Mouse (Mus musculus) neural tube, embryonic 15.5 days (tissue): ENCODE data around the gene Slc38a10. TPM values are rescaled to one million over a fixed set of nuclear protein-coding genes. Genes with fewer than 3 reads are reported as not detected.

Source experiments
- ATAC-seq: fragments of 200-750 bp; cut with Nextera tagmentation; 2 replicates; pipeline ENCODE4 v1.8.0; 2017; ENCODE audit warnings: mild to moderate bottlenecking, moderate TSS enrichment, moderate library complexity; ENCODE audit not compliant: low FRiP score
- H3K27ac ChIP-seq: fragments of 300-500 bp; sonication (generic); replicated peaks from 2 replicates; pipeline ENCODE4 v1.5.1; 2015; ENCODE audit warnings: mild to moderate bottlenecking, inconsistent platforms
- H3K27me3 ChIP-seq: fragments of 300-500 bp; sonication (generic); replicated peaks from 2 replicates; pipeline ENCODE4 v1.6.1; 2015; ENCODE audit warnings: inconsistent platforms
- H3K36me3 ChIP-seq: fragments of 300-500 bp; sonication (generic); 2 replicates; pipeline ENCODE4 v1.6.1; 2015; ENCODE audit warnings: inconsistent platforms
- H3K4me1 ChIP-seq: fragments of 300-500 bp; sonication (generic); 2 replicates; pipeline ENCODE4 v1.6.1; 2015; ENCODE audit warnings: inconsistent platforms
- H3K4me2 ChIP-seq: fragments of 300-500 bp; sonication (generic); 2 replicates; pipeline ENCODE4 v1.6.1; 2015; ENCODE audit warnings: inconsistent platforms, mild to moderate bottlenecking, moderate library complexity
- H3K4me3 ChIP-seq: fragments of 300-500 bp; sonication (generic); replicated peaks from 2 replicates; pipeline ENCODE4 v1.5.1; 2015; ENCODE audit warnings: mild to moderate bottlenecking, inconsistent platforms
- H3K9ac ChIP-seq: fragments of 300-500 bp; sonication (generic); replicated peaks from 2 replicates; pipeline ENCODE4 v1.6.1; 2015; ENCODE audit warnings: mild to moderate bottlenecking, inconsistent platforms
- H3K9me3 ChIP-seq: fragments of 300-500 bp; sonication (generic); replicated peaks from 2 replicates; pipeline ENCODE4 v1.6.1; 2016; ENCODE audit warnings: inconsistent platforms
- WGBS: fragments of 180-500 bp; shearing (Covaris S2); methylation state at CpG from one replicate; pipeline ENCODE4 v1.1.7; 2015; ENCODE audit warnings: mixed read lengths; 5-methylcytosine and 5-hydroxymethylcytosine counted together
- polyA plus RNA-seq: library from polyadenylated mRNA; unstranded; fragments of >200 nt; fragmentation: Nextera tagmentation; extraction: Ambion mirVana; gene quantifications from 2 replicates; pipeline ENCODE4 v1.2.1, GENCODE M21; 2015

Gene Slc38a10
- polyA plus RNA-seq: 107 and 112 TPM in 2 replicates

DNA sequence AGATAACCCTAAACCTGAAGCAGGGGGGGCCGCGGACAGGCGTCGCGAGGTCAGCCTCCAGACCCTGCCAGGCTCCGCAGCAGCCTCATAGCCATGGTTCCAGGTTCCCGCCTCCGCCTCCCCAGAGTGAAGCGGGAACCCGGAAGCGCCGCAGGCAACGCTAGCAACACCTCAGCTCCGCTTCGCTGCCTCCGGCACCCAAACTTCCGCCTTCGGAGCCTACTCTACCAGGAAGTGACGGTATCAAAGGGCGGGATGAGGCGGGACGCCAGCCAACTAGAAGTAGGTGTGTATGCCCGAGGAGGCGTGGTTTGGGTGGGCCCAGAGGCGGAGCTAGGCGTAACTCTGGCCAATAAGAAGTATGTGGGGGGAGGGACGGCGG, at the start of gene Slc38a10:
Gene Slc38a10 (minus strand): TSS at position 234 of the 382 bp plus-strand sequence.
- Histone ChIP-seq H3K9me3 (no peaks in the 10 kb centered on the region), H3K27ac (peak within 1 kb of the TSS; percentile 82), H3K36me3 (0 out of 2 replicates have a peak, but pooled peaks cover 4% of the 10 kb centered on the region), H3K4me3 (peak within 1 kb of the TSS; percentile 70), H3K4me1 (peaks cover 17% of the 10 kb centered on the region), H3K4me2 (peak within 1 kb of the TSS; percentile 81), H3K27me3 (no peaks in the 10 kb centered on the region), H3K9ac (peak within 1 kb of the TSS; percentile 66)
- 0% methylated on average over 27 of the region's 28 CpGs for WGBS
- ATAC-seq: peak; percentile 98

DNA sequence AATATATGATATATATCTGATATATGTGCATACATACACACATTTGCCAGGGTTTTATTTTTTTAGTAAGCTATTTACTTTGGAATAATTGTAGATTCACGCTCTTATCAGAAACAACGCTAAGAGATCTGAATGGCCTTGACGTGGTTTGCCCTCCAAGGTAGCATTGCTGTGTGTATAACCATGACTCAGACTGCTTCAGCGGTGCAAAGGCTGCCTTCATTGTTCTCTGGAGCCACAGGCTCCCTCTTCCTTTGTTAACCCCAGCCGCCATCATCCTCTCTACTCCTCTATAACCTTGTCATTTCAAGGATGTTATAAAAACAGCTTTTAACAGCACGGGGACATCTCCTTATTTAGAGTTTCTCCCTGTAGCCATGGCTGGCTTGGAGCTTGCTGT, 49.5 kb upstream of the Slc38a10 start:
- Histone ChIP-seq H3K9ac (no peak overlapping the region), H3K36me3 (no peaks in the 10 kb centered on the region), H3K4me3 (no peak overlapping the region), H3K4me2 (no peak overlapping the region), H3K4me1 (peaks cover 6% of the 10 kb centered on the region), H3K9me3 (no peaks in the 10 kb centered on the region), H3K27me3 (no peaks in the 10 kb centered on the region), H3K27ac (no peak overlapping the region)
- no peak for ATAC-seq
- 68% methylated on average over 6 of the region's 6 CpGs for WGBS

DNA sequence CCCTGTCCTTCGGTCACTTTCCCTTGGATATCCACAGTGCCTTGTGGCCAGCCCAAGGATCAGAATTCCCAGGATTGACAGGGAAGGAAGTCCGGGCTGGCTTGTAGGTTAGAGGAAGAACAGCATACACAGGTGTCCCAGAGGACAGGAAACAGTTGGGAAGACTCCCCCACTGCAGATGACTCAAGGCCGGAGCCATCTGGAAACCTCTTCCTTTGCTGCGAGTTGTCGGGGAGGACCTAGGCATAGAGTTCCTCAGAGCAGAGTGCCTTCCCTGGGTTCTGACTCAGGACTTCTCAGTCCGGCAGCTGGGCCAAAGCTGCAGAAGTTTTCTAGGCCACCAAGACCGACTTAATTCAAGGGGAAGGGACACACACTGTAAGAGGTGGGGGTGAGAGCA, 48.6 kb upstream of the Slc38a10 start:
- Histone ChIP-seq H3K4me2 (no peak overlapping the region), H3K9ac (no peak overlapping the region), H3K4me3 (no peak overlapping the region), H3K27ac (no peak overlapping the region), H3K36me3 (no peaks in the 10 kb centered on the region), H3K27me3 (no peaks in the 10 kb centered on the region), H3K9me3 (no peaks in the 10 kb centered on the region), H3K4me1 (peaks cover 6% of the 10 kb centered on the region)
- 84% methylated on average over 7 of the region's 7 CpGs for WGBS
- ATAC-seq: no peak

DNA sequence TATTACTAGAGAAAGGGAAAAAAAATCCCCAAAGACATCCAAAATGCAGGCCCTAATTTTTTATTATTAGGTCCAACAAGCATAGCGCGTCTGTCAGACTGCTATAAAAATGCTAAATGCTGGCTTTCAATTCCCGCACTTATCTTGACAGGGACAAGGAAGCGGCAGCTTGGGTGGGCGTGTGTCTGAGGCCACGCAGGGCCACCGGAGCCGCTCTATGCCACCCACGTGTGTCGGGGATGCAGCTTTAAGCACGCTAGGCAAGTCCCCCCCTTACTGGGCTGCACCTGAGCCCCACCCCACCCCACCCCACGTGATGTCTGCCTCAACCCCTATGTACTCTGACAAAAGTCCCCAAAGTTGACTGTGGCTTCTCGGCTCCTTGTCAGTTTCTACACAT, 47.7 kb upstream of the Slc38a10 start:
- no peak overlapping the region for H3K9ac ChIP-seq
- H3K9me3 ChIP-seq: no peaks in the 10 kb centered on the region
- H3K27me3 ChIP-seq: no peaks in the 10 kb centered on the region
- H3K4me3 ChIP-seq: no peak overlapping the region
- H3K27ac ChIP-seq: no peak overlapping the region
- H3K4me1 ChIP-seq: peaks cover 6% of the 10 kb centered on the region
- no peak overlapping the region for H3K4me2 ChIP-seq
- WGBS: 25% methylated on average over 13 of the region's 13 CpGs
- no peak for ATAC-seq
- H3K36me3 ChIP-seq: no peaks in the 10 kb centered on the region

- no peak for ATAC-seq
- peak overlapping the region; percentile 53 for H3K9ac ChIP-seq
Measured at GRCm38 (mm10) chr11:120190526-120191412, 39.6 kb upstream of the Slc38a10 start.

DNA sequence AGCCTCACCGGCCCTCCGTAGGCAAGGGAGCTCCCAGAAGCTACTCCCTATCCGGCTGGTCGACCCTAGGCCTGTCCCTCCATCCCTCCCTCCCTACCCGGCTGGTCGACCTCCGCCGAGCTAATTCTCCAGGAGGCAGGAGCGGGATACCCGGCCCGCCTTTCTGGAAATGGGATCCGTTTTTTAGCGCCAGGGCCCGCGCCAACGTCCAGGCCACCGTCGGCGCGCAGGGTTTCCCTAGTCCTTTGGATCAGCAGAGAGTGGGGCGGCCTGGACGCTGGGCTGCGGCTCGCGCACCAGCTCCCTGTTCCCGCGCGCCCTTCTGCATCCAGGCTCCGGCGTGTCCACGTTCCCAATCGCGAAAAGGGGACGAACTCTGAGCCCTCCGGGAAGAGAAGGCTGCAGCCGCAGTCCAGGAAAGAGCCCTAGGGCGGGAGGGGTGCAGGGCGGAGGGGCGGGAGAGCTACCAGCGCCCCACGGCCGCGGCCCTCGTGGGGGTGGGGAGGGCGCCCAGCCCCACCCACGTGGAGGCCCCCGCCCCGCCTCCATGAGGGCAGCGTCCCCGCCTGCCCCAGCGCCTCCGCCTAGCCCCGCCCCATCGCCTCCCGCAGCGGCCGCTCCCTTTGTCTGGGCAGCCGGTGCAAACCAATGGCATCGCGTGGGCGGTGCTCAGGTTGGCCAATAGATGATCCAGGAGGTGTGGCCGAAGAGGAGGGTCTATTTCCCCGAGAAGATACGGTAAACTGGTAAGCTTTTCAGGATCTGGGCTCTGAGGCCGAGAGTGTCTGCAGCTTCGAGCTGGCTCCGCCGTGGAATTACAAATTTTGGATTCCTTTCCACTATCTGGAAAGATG, 38.5 kb upstream of the Slc38a10 start:
- Histone ChIP-seq H3K27me3 (no peaks in the 10 kb centered on the region), H3K36me3 (no peaks in the 10 kb centered on the region), H3K27ac (peak overlapping the region; percentile 93), H3K9ac (peak overlapping the region; percentile 79), H3K9me3 (no peaks in the 10 kb centered on the region), H3K4me3 (peak overlapping the region; percentile 61), H3K4me2 (peak overlapping the region; percentile 83), H3K4me1 (peaks cover 45% of the 10 kb centered on the region)
- 0% methylated on average over 64 of the region's 68 CpGs for WGBS
- peak; percentile 94 for ATAC-seq

More at GRCm38 (mm10) chr11:120190526-120191412, 39.6 kb upstream of the Slc38a10 start:
- WGBS: 37% methylated on average over 14 of the region's 14 CpGs
- H3K27me3 ChIP-seq: no peaks in the 10 kb centered on the region
- H3K4me2 ChIP-seq: peak overlapping the region; percentile 83
- peaks cover 34% of the 10 kb centered on the region for H3K4me1 ChIP-seq
- no peaks in the 10 kb centered on the region for H3K36me3 ChIP-seq
- peak overlapping the region; percentile 61; the same call in 1 of the 2 replicates for H3K4me3 ChIP-seq
- H3K9me3 ChIP-seq: no peaks in the 10 kb centered on the region
- peak overlapping the region; percentile 86 for H3K27ac ChIP-seq

DNA sequence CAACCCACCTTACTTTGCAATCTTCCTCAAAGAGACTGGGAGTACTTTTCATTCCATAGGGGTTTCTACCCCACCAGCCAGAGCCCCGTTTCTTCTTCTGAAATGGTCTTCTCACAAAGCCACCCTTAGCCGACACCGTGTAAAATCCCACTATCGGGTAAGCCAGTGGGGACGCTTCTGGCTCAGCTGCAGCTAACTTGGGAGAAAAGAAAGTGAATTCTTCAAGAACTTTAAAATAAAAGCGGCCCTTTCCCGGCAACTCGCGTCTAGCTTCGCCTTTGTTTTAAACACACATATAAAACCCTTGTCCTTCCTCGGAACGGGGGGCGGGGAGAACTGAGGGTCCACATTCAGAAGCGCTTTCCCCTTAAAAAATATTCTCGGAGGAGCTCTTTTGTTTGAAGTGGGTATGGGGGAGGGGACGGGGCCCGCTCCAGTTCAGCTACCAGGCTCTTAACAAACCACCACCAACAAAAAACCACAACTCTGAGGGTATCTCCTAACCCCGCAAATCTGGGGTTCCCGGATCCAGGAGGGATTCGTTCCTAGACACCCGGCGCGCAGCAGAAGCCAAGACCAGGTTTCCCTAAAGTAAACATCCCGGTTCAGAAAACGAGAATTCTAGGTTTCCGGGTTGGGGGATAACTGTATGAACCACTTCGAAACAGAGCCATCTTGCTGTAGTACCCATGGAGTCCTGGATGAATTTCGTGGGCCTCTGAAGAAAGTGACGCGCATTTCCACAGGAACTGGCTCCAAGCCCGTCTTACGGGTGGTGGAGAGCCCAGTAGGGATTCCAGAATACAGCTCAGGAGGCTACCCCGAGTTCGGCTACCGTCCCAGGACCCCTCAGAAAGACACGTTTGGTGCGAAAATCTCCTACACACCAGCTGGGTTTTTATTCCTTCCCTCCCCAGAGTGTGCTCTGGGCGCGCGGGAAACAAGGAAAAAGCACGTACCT, 37.6 kb upstream of the Slc38a10 start:
- Histone ChIP-seq H3K27ac (peak overlapping the region; percentile 93), H3K4me2 (peak overlapping the region; percentile 83), H3K27me3 (no peaks in the 10 kb centered on the region), H3K4me3 (peak overlapping the region; percentile 61), H3K4me1 (peaks cover 54% of the 10 kb centered on the region), H3K36me3 (no peaks in the 10 kb centered on the region), H3K9me3 (no peaks in the 10 kb centered on the region), H3K9ac (peak overlapping the region; percentile 79)
- ATAC-seq: peak; percentile 3; the same call in 1 of the 2 replicates
- under 1% methylated on average over 41 of the region's 41 CpGs for WGBS

- H3K4me1 ChIP-seq: peaks cover 61% of the 10 kb centered on the region
- under 1% methylated on average over 24 of the region's 24 CpGs for WGBS
- H3K27me3 ChIP-seq: no peaks in the 10 kb centered on the region
- peak overlapping the region; percentile 79 for H3K9ac ChIP-seq
- H3K9me3 ChIP-seq: no peaks in the 10 kb centered on the region
- H3K36me3 ChIP-seq: no peaks in the 10 kb centered on the region
- H3K27ac ChIP-seq: peak overlapping the region; percentile 93
- H3K4me2 ChIP-seq: peak overlapping the region; percentile 83
- H3K4me3 ChIP-seq: peak overlapping the region; percentile 61
- no peak for ATAC-seq
Measured at GRCm38 (mm10) chr11:120188102-120188480, 36.9 kb upstream of the Slc38a10 start.

DNA sequence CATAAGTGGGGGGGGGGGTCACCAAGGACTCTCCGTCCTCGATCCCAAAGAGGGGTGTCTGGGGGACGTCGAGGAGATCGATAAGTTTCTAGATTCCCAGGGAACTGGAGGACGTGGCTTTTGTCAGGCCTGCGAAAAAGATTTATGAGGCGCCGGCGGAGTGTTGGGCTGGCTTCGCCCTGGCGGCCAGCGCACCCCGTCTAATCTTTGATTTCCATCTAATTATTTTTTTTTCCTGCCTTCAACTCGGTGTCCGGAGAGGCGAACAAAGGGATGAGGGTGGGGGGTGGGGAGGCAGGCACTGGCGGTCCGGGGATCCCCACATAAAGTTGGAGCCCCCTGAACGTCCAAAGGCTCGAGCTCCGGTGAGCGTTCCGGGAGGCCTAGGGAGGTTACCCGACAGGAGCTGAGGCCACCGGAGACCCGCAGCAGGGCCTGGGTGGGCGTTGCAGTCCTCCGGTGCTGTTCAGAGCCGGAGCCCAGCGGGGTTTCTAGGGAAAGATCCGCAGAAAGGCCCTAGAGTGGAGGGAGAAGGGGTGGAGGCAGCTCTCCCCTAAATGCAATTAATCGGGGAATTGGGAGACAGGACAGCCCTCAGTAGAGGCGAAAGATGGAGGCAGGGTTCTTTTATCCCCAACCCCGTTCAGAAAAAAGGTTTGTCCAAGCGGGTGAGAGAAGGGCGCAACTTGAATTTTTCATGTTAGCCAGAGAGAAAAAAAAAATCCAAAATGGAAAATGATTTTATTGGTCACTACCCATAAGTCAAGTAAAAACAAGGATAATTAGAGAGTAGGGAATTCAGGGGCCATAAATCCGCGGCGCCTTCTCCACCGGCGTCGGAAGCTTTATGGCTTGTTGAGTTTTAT, 36.3 kb upstream of the Slc38a10 start:
- ATAC-seq: no peak
- Histone ChIP-seq H3K9me3 (no peaks in the 10 kb centered on the region), H3K4me3 (peak overlapping the region; percentile 61), H3K9ac (peak overlapping the region; percentile 79), H3K27me3 (no peaks in the 10 kb centered on the region), H3K4me2 (peak overlapping the region; percentile 83), H3K27ac (peak overlapping the region; percentile 93), H3K36me3 (no peaks in the 10 kb centered on the region), H3K4me1 (peaks cover 66% of the 10 kb centered on the region)
- WGBS: under 1% methylated on average over 43 of the region's 43 CpGs

- Histone ChIP-seq H3K9ac (peak overlapping the region; percentile 79), H3K27ac (peak overlapping the region; percentile 93), H3K4me2 (peak overlapping the region; percentile 83), H3K4me1 (peaks cover 66% of the 10 kb centered on the region), H3K4me3 (peak overlapping the region; percentile 61), H3K9me3 (no peaks in the 10 kb centered on the region), H3K36me3 (no peaks in the 10 kb centered on the region), H3K27me3 (no peaks in the 10 kb centered on the region)
- WGBS: 2% methylated on average over 20 of the region's 20 CpGs
- no peak for ATAC-seq
Measured at GRCm38 (mm10) chr11:120186821-120187235, 35.7 kb upstream of the Slc38a10 start.
